Mouse (Mus musculus) erythroblast, embryonic 14.5 days (primary cell): ENCODE measurements at regions not wholly inside any gene's neighbourhood (a gene's known extent, or its start where the extent isn't known, plus 50 kb on each side); places are given as distances from the start of the nearest gene placed in this dataset.

Experiments
- H3K27me3 ChIP-seq: 2 replicates; pipeline ENCODE4 v1.6.1; 2012; ENCODE audit warnings: inconsistent platforms; ENCODE audit not compliant: control insufficient read depth
- H3K36me3 ChIP-seq: 2 replicates; pipeline ENCODE4 v1.6.1; 2012; ENCODE audit warnings: mild to moderate bottlenecking, inconsistent platforms; ENCODE audit not compliant: control insufficient read depth
- H3K4me1 ChIP-seq: 2 replicates; pipeline ENCODE4 v1.6.1; 2012; ENCODE audit warnings: inconsistent platforms; ENCODE audit not compliant: control insufficient read depth
- H3K4me3 ChIP-seq: replicated peaks from 2 replicates; pipeline ENCODE3; 2012; ENCODE audit warnings: moderate library complexity, mild to moderate bottlenecking, inconsistent platforms
- H3K9me3 ChIP-seq: 2 replicates; pipeline ENCODE4 v1.6.1; 2012; ENCODE audit warnings: low read length, inconsistent platforms, mixed read lengths; ENCODE audit not compliant: control insufficient read depth
- GATA1 ChIP-seq: IDR thresholded peaks from 2 replicates; pipeline ENCODE4 v1.6.1; 2012; ENCODE audit warnings: low read length, inconsistent platforms, mixed read lengths
- TAL1 ChIP-seq: IDR thresholded peaks from 3 replicates; pipeline ENCODE4 v1.6.1; 2012; ENCODE audit warnings: low read length, inconsistent platforms, mixed read lengths

- no peaks in the 10 kb centered on the region for H3K9me3 ChIP-seq
- no peak for TF ChIP-seq TAL1
- no peak for TF ChIP-seq GATA1
- H3K4me3 ChIP-seq = no peak overlapping the region
- H3K36me3 ChIP-seq = no peaks in the 10 kb centered on the region
- H3K27me3 ChIP-seq = no peaks in the 10 kb centered on the region
- no peaks in the 10 kb centered on the region for H3K4me1 ChIP-seq
Measured at GRCm38 (mm10) chr17:50394801-50395200, 101.4 kb upstream of the Dazl start.

- no peak for TF ChIP-seq TAL1
- TF ChIP-seq GATA1 = no peak
- no peaks in the 10 kb centered on the region for H3K4me1 ChIP-seq
- no peaks in the 10 kb centered on the region for H3K9me3 ChIP-seq
- H3K36me3 ChIP-seq = no peaks in the 10 kb centered on the region
- H3K4me3 ChIP-seq = no peak overlapping the region
- H3K27me3 ChIP-seq = no peaks in the 10 kb centered on the region
Measured at GRCm38 (mm10) chr17:50395669-50396068, 102.2 kb upstream of the Dazl start.

- H3K4me3 ChIP-seq = no peak overlapping the region
- TF ChIP-seq TAL1 (no peak), GATA1 (no peak)
- no peaks in the 10 kb centered on the region for H3K9me3 ChIP-seq
- H3K36me3 ChIP-seq = no peaks in the 10 kb centered on the region
- H3K27me3 ChIP-seq = no peaks in the 10 kb centered on the region
- H3K4me1 ChIP-seq = no peaks in the 10 kb centered on the region
Measured at GRCm38 (mm10) chr17:50397324-50397723, 103.9 kb upstream of the Dazl start.

GRCm38 (mm10) chr17:50407249-50407990 is 101.8 kb upstream of the Plcl2 start:
- Histone ChIP-seq H3K27me3 (peaks cover 7% of the 10 kb centered on the region), H3K36me3 (no peaks in the 10 kb centered on the region), H3K9me3 (no peaks in the 10 kb centered on the region), H3K4me3 (no peak overlapping the region), H3K4me1 (no peaks in the 10 kb centered on the region)
- TF ChIP-seq GATA1 (no peak), TAL1 (no peak)

GRCm38 (mm10) chr17:50408581-50408980 is 100.6 kb upstream of the Plcl2 start:
- H3K9me3 ChIP-seq = no peaks in the 10 kb centered on the region
- TF ChIP-seq TAL1 (no peak), GATA1 (no peak)
- no peaks in the 10 kb centered on the region for H3K36me3 ChIP-seq
- H3K4me1 ChIP-seq = no peaks in the 10 kb centered on the region
- peaks cover 7% of the 10 kb centered on the region for H3K27me3 ChIP-seq
- H3K4me3 ChIP-seq = no peak overlapping the region

GRCm38 (mm10) chr17:50409271-50409670 is 99.9 kb upstream of the Plcl2 start:
- Histone ChIP-seq H3K4me1 (no peaks in the 10 kb centered on the region), H3K36me3 (no peaks in the 10 kb centered on the region), H3K4me3 (no peak overlapping the region), H3K27me3 (peaks cover 7% of the 10 kb centered on the region), H3K9me3 (no peaks in the 10 kb centered on the region)
- TF ChIP-seq TAL1 (no peak), GATA1 (no peak)

GRCm38 (mm10) chr17:50409895-50410294 is 99.3 kb upstream of the Plcl2 start:
- Histone ChIP-seq H3K4me1 (no peaks in the 10 kb centered on the region), H3K9me3 (no peaks in the 10 kb centered on the region), H3K4me3 (no peak overlapping the region)

GRCm38 (mm10) chr17:50410296-50410695 is 98.9 kb upstream of the Plcl2 start:
- no peak overlapping the region for H3K4me3 ChIP-seq
- no peaks in the 10 kb centered on the region for H3K9me3 ChIP-seq
- no peaks in the 10 kb centered on the region for H3K4me1 ChIP-seq
- no peaks in the 10 kb centered on the region for H3K36me3 ChIP-seq
- H3K27me3 ChIP-seq = peaks cover 3% of the 10 kb centered on the region
- TF ChIP-seq GATA1 (no peak), TAL1 (no peak)

More at GRCm38 (mm10) chr17:50409895-50410294, 99.3 kb upstream of the Plcl2 start:
- H3K27me3 ChIP-seq = peaks cover 5% of the 10 kb centered on the region
- TF ChIP-seq GATA1 = no peak
- no peak for TF ChIP-seq TAL1
- H3K36me3 ChIP-seq = no peaks in the 10 kb centered on the region

GRCm38 (mm10) chr17:50412446-50412845 is 96.8 kb upstream of the Plcl2 start:
- H3K4me1 ChIP-seq = peaks cover 9% of the 10 kb centered on the region
- H3K4me3 ChIP-seq = no peak overlapping the region
- H3K27me3 ChIP-seq = peaks cover 3% of the 10 kb centered on the region
- no peaks in the 10 kb centered on the region for H3K9me3 ChIP-seq
- H3K36me3 ChIP-seq = no peaks in the 10 kb centered on the region
- no peak for TF ChIP-seq TAL1
- no peak for TF ChIP-seq GATA1

GRCm38 (mm10) chr17:50413916-50414315 is 95.3 kb upstream of the Plcl2 start:
- Histone ChIP-seq H3K4me3 (no peak overlapping the region), H3K9me3 (peaks cover 10% of the 10 kb centered on the region), H3K27me3 (peaks cover 3% of the 10 kb centered on the region), H3K4me1 (peaks cover 10% of the 10 kb centered on the region), H3K36me3 (no peaks in the 10 kb centered on the region; the same call in 1 of the 2 replicates)
- TF ChIP-seq TAL1 (no peak), GATA1 (no peak)
